Mouse (Mus musculus): ENCODE measurements around the gene Clec5a. TPM values are rescaled to one million over a fixed set of nuclear protein-coding genes. Genes with fewer than 3 reads are reported as not detected.

Gene Clec5a
- total RNA-seq, 2 experiments from 2014 or later, result 11.0 to 36.5 TPM

Other genes with a start within 250 kb of the Clec5a start
- 2.9 TPM in 1 of 2 replicates, not detected in the other for gene E330009J07Rik, start 149.7 kb downstream of the Clec5a start, total RNA-seq (2015; ENCODE audit: low replicate concordance)
- gene E330009J07Rik, start 149.7 kb downstream of the Clec5a start, total RNA-seq (2017; ENCODE audit: low replicate concordance), result 1.3 and 3.9 TPM in 2 replicates
- gene Wee2, start 146.7 kb downstream of the Clec5a start, total RNA-seq (2015; ENCODE audit: low replicate concordance), result not detected in 2 replicates
- not detected in 2 replicates for gene Wee2, start 146.7 kb downstream of the Clec5a start, total RNA-seq (2017; ENCODE audit: low replicate concordance)
- 22.0 and 46.1 TPM in 2 replicates for gene Ssbp1, start 114.5 kb downstream of the Clec5a start, total RNA-seq (2015; ENCODE audit: low replicate concordance)
- gene Ssbp1, start 114.5 kb downstream of the Clec5a start, total RNA-seq (2017; ENCODE audit: low replicate concordance), result 11.0 and 11.8 TPM in 2 replicates
- not detected in 2 replicates for gene Tas2r137, start 94.6 kb downstream of the Clec5a start, total RNA-seq (2015; ENCODE audit: low replicate concordance)
- gene Tas2r137, start 94.6 kb downstream of the Clec5a start, total RNA-seq (2017; ENCODE audit: low replicate concordance), result not detected in 2 replicates
- not detected in 2 replicates for gene Tas2r108, start 92.3 kb downstream of the Clec5a start, total RNA-seq (2015; ENCODE audit: low replicate concordance)
- gene Tas2r108, start 92.3 kb downstream of the Clec5a start, total RNA-seq (2017; ENCODE audit: low replicate concordance), result not detected in 2 replicates
- gene Prss37, start 66.3 kb downstream of the Clec5a start, total RNA-seq (2015; ENCODE audit: low replicate concordance), result not detected in 2 replicates
- not detected in 2 replicates for gene Prss37, start 66.3 kb downstream of the Clec5a start, total RNA-seq (2017; ENCODE audit: low replicate concordance)
- not detected in 2 replicates for gene Olfr461, start 30.8 kb downstream of the Clec5a start, total RNA-seq (2015; ENCODE audit: low replicate concordance)
- gene Olfr461, start 30.8 kb downstream of the Clec5a start, total RNA-seq (2017; ENCODE audit: low replicate concordance), result not detected in 2 replicates
- gene Olfr460, start 16.3 kb downstream of the Clec5a start, total RNA-seq (2015; ENCODE audit: low replicate concordance), result not detected in 2 replicates
- not detected in 2 replicates for gene Olfr460, start 16.3 kb downstream of the Clec5a start, total RNA-seq (2017; ENCODE audit: low replicate concordance)
- not detected in 2 replicates for gene Tas2r138, start 27.5 kb upstream of the Clec5a start, total RNA-seq (2015; ENCODE audit: low replicate concordance)
- gene Tas2r138, start 27.5 kb upstream of the Clec5a start, total RNA-seq (2017; ENCODE audit: low replicate concordance), result not detected in 2 replicates
- gene Mgam, start 43.0 kb upstream of the Clec5a start, total RNA-seq (2015; ENCODE audit: low replicate concordance), result 6.1 and 6.3 TPM in 2 replicates
- gene Mgam, start 43.0 kb upstream of the Clec5a start, total RNA-seq (2017; ENCODE audit: low replicate concordance), result 2.7 and 3.1 TPM in 2 replicates